Mouse (Mus musculus) forebrain, embryonic 13.5 days (tissue): ENCODE results near the gene Mapk1ip1l. TPM values are rescaled to one million over a fixed set of nuclear protein-coding genes. Genes with fewer than 3 reads are reported as not detected.
A peak's percentile ranks its signal among the peaks of the same experiment; 100 is the strongest.
"Not testable (repeated sequence)": the region's sequence is repeated elsewhere in the genome, so short reads cannot be mapped to it uniquely, and the experiment has no call there.

Experiments
- ATAC-seq: fragments of 200-750 bp; cut with Nextera tagmentation; 2 replicates; pipeline ENCODE4 v1.8.0; 2017
- H3K27ac ChIP-seq: fragments of 300-500 bp; sonication (generic); 2 replicates; pipeline ENCODE4 v1.5.1; 2015; ENCODE audit warnings: inconsistent platforms, mild to moderate bottlenecking, moderate library complexity
- H3K27me3 ChIP-seq: fragments of 300-500 bp; sonication (generic); 2 replicates; pipeline ENCODE4 v1.6.1; 2015; ENCODE audit warnings: mild to moderate bottlenecking, inconsistent platforms
- H3K36me3 ChIP-seq: fragments of 300-500 bp; sonication (generic); 2 replicates; pipeline ENCODE4 v1.6.1; 2015; ENCODE audit warnings: mild to moderate bottlenecking, inconsistent platforms; ENCODE audit not compliant: poor library complexity, severe bottlenecking
- H3K4me1 ChIP-seq: fragments of 300-500 bp; sonication (generic); 2 replicates; pipeline ENCODE4 v1.6.1; 2015; ENCODE audit warnings: inconsistent platforms
- H3K4me2 ChIP-seq: fragments of 300-500 bp; sonication (generic); 2 replicates; pipeline ENCODE4 v1.6.1; 2015; ENCODE audit warnings: inconsistent platforms, mild to moderate bottlenecking, moderate library complexity
- H3K4me3 ChIP-seq: fragments of 300-500 bp; sonication (generic); 2 replicates; pipeline ENCODE4 v1.5.1; 2015; ENCODE audit warnings: mild to moderate bottlenecking, inconsistent platforms
- H3K9ac ChIP-seq: fragments of 300-500 bp; sonication (generic); 2 replicates; pipeline ENCODE4 v1.6.1; 2015; ENCODE audit warnings: mild to moderate bottlenecking, inconsistent platforms
- H3K9me3 ChIP-seq: fragments of 300-500 bp; sonication (generic); replicated peaks from 2 replicates; pipeline ENCODE4 v1.6.1; 2016; ENCODE audit warnings: inconsistent platforms
- WGBS: fragments of 180-500 bp; shearing (Covaris S2); methylation state at CpG from one replicate; pipeline ENCODE4 v1.1.7; 2015; 5-methylcytosine and 5-hydroxymethylcytosine counted together
- polyA plus RNA-seq: library from polyadenylated mRNA; unstranded; fragments of >200 nt; fragmentation: Nextera tagmentation; extraction: Ambion mirVana; gene quantifications from 2 replicates; pipeline ENCODE4 v1.2.1, GENCODE M21; 2015

Gene Mapk1ip1l
- polyA plus RNA-seq, 1 experiment from 2014 or later = 66.5 TPM

DNA sequence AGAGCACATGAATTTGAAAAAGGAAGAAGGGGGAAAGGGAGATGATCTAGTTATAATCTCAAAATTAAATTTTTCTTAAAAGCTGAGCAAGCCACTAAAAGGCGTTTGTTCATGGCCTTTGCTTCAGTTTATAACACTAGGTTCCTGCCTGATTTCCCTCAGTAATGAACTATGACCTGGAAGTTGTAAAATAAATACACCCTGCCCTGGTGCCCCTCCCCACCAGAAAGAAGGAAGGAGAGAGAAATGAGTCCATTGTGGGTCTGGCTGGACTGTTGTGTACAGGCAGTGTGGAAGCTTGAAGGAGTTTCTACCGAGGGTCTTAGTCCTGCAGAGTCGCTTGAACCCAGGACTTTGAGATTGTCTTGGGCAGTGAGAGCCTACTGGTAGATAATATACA, 9.6 kb downstream of the Mapk1ip1l start:
- Histone ChIP-seq H3K9ac (no peak overlapping the region), H3K4me3 (no peak overlapping the region), H3K27me3 (no peaks in the 10 kb centered on the region), H3K4me1 (peaks cover 4% of the 10 kb centered on the region; the same call in 1 of the 2 replicates), H3K4me2 (no peak overlapping the region), H3K27ac (no peak overlapping the region), H3K9me3 (no peaks in the 10 kb centered on the region), H3K36me3 (peaks cover 50% of the 10 kb centered on the region)
- no peak for ATAC-seq
- 93% methylated on average over 3 of the region's 3 CpGs for WGBS

DNA sequence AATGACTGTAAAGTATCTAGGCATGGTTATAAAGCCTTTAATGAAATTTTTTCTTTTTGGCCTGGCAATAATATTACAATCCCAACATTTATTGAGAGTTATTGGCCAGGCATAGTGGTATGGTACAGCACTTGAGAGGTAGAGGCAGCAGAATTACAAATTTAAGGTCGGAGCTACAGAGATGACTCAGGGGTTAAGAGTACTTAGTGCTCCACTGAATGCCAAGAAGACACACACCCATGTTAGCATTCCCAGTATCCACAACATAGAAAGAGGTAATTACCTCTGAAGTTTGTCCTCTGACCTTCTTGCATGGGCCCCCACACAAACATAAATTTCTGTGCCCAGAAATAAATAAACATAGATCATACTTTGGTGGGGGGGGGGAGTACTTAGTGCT, 11.0 kb downstream of the Mapk1ip1l start:
- no peak for ATAC-seq
- H3K4me2 ChIP-seq = no peak overlapping the region
- H3K36me3 ChIP-seq = peaks cover 53% of the 10 kb centered on the region
- no peak overlapping the region for H3K4me3 ChIP-seq
- 96% methylated on average over 1 of the region's 1 CpGs for WGBS
- no peak overlapping the region for H3K9ac ChIP-seq
- no peaks in the 10 kb centered on the region for H3K27me3 ChIP-seq
- H3K27ac ChIP-seq = no peak overlapping the region
- no peaks in the 10 kb centered on the region for H3K4me1 ChIP-seq
- H3K9me3 ChIP-seq = no peaks in the 10 kb centered on the region

DNA sequence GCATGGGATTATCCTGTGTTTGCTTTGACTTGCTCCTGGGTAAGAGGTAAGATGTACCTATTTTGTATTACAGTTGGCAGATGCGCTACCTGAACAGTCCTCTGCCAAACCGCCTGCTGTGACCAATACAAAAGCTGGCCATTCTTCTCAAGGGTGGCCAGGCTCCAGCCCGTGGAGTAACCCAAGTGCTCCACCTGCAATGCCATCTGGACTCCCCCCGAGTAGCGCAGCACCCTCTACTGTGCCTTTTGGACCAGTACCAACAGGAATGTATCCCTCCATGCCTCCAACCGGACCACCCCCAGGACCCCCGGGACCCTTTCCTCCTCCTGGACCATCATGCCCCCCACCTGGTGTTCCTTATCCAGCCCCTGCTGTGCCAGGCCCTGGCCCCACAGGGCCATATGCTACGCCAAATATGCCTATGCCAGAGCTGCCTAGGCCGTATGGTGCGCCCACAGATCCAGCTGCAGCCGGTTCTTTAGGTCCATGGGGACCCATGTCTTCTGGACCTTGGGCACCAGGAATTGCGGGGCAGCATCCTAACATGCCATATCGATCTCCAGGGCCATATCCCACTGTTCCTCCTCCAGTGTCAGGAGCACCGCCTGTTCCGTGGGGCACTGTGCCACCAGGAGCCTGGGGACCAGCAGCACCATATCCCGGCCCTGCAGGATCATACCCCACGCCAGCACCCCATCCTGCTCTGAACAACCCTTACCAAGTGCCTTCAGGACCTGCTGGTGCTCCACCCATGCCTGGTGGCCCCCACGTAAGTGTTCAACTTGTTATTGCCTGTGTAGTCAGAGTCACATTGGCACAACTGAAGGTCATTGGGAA, 12.5 kb downstream of the Mapk1ip1l start:
- Histone ChIP-seq H3K4me3 (no peak overlapping the region), H3K4me2 (no peak overlapping the region), H3K36me3 (peaks cover 62% of the 10 kb centered on the region), H3K4me1 (no peaks in the 10 kb centered on the region), H3K27ac (no peak overlapping the region), H3K27me3 (no peaks in the 10 kb centered on the region), H3K9ac (no peak overlapping the region), H3K9me3 (no peaks in the 10 kb centered on the region)
- 94% methylated on average over 18 of the region's 18 CpGs for WGBS
- no peak for ATAC-seq

DNA sequence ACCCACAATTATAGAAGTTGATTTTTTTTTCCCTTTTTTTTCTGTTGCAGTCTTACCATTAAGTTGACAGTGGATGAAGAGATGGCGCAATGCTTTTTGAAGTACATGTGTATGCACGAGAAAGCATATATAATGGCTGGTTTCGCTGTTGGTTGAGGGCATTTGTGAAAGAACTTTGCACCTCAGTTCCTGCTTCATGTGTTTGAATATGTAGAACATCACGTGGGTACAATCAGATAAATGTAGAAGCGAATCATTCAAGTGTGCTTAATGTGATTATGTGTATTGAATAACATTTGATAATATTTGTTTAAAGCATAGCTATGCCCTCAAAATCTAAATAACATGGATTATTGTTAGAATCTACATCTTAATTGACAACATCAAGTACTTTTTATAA, 21.3 kb downstream of the Mapk1ip1l start:
- no peaks in the 10 kb centered on the region for H3K27me3 ChIP-seq
- WGBS = 90% methylated on average over 5 of the region's 5 CpGs
- H3K4me1 ChIP-seq = no peaks in the 10 kb centered on the region
- peaks cover 48% of the 10 kb centered on the region for H3K36me3 ChIP-seq
- no peak overlapping the region for H3K27ac ChIP-seq
- no peaks in the 10 kb centered on the region for H3K9me3 ChIP-seq
- no peak overlapping the region for H3K4me3 ChIP-seq
- H3K4me2 ChIP-seq = no peak overlapping the region
- no peak overlapping the region for H3K9ac ChIP-seq
- no peak for ATAC-seq

- peaks cover 38% of the 10 kb centered on the region for H3K36me3 ChIP-seq
- ATAC-seq, H3K4me1 ChIP-seq, H3K9me3 ChIP-seq, H3K27ac ChIP-seq, H3K4me2 ChIP-seq, H3K9ac ChIP-seq, H3K27me3 ChIP-seq, H3K4me3 ChIP-seq: not testable (repeated sequence)
- 94% methylated on average over 7 of the region's 8 CpGs for WGBS
Observed at GRCm38 (mm10) chr14:47321581-47321980, 23.5 kb downstream of the Mapk1ip1l start.

GRCm38 (mm10) chr14:47325965-47326761, 28.1 kb downstream of the Mapk1ip1l start:
- no peak overlapping the region for H3K27ac ChIP-seq
- H3K9me3 ChIP-seq = no peaks in the 10 kb centered on the region
- no peak overlapping the region for H3K4me2 ChIP-seq
- peak; percentile 83 for ATAC-seq
- peaks cover 15% of the 10 kb centered on the region for H3K36me3 ChIP-seq
- H3K9ac ChIP-seq = no peak overlapping the region
- no peak overlapping the region for H3K4me3 ChIP-seq
- WGBS = 69% methylated on average over 9 of the region's 9 CpGs
- H3K27me3 ChIP-seq = no peaks in the 10 kb centered on the region
- H3K4me1 ChIP-seq = peaks cover 6% of the 10 kb centered on the region; the same call in 1 of the 2 replicates

GRCm38 (mm10) chr14:47327347-47327746, 29.3 kb downstream of the Mapk1ip1l start:
- Histone ChIP-seq H3K36me3 (peaks cover 11% of the 10 kb centered on the region), H3K9ac (no peak overlapping the region)
- no peak for ATAC-seq

DNA sequence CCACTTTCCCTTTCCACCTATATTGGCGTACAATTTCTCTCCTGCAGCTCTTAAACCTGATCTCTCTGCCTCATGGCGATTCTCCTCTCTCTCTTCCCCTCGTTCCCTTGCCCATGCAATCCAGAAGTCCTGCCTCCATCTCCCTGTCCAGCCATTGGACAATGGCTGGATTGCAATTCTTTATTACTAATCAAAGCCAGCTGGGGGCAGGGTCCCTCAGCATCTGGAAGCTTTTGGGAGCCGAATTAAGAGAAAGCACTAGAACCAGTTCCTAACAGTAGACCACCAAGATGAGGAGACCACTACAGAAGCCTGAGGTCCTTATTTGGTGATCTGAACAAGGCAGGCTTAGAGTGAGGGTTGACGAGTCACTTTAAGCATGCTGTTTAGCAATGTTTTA, 33.9 kb downstream of the Mapk1ip1l start:
- ATAC-seq = no peak
- Histone ChIP-seq H3K36me3 (no peaks in the 10 kb centered on the region), H3K4me3 (no peak overlapping the region), H3K27ac (no peak overlapping the region), H3K4me1 (no peaks in the 10 kb centered on the region), H3K4me2 (no peak overlapping the region), H3K27me3 (no peaks in the 10 kb centered on the region), H3K9me3 (no peaks in the 10 kb centered on the region), H3K9ac (no peak overlapping the region)
- WGBS = 66% methylated on average over 5 of the region's 5 CpGs

More at GRCm38 (mm10) chr14:47327347-47327746, 29.3 kb downstream of the Mapk1ip1l start:
- H3K27ac ChIP-seq = no peak overlapping the region
- no peaks in the 10 kb centered on the region for H3K9me3 ChIP-seq
- WGBS = 90% methylated on average over 5 of the region's 5 CpGs
- H3K4me1 ChIP-seq = peaks cover 6% of the 10 kb centered on the region; the same call in 1 of the 2 replicates
- no peak overlapping the region for H3K4me2 ChIP-seq
- no peaks in the 10 kb centered on the region for H3K27me3 ChIP-seq
- no peak overlapping the region for H3K4me3 ChIP-seq

DNA sequence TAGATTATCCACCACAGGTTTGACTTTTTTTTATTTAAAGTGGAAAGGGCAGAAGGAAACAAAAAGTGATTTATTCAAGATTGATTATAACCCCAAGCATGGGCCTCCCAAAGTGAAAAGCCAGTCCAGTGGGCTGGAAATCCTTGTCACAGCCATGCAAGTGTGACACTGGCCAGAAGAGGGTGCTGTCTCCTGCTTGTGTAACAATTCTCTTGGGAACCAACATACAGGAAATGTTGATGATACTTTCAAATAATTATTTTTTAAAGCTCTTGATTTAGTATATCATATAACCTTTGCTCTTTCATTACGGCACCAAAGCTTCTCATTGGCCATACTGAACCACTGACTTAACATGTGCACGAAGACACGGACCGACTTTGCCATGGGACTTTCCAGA, 36.8 kb downstream of the Mapk1ip1l start:
- no peaks in the 10 kb centered on the region for H3K4me1 ChIP-seq
- no peak overlapping the region for H3K4me3 ChIP-seq
- H3K9me3 ChIP-seq = no peaks in the 10 kb centered on the region
- H3K27ac ChIP-seq = no peak overlapping the region
- H3K9ac ChIP-seq = no peak overlapping the region
- ATAC-seq = no peak
- H3K4me2 ChIP-seq = no peak overlapping the region
- no peaks in the 10 kb centered on the region for H3K36me3 ChIP-seq
- no peaks in the 10 kb centered on the region for H3K27me3 ChIP-seq
- WGBS = 86% methylated on average over 4 of the region's 4 CpGs

DNA sequence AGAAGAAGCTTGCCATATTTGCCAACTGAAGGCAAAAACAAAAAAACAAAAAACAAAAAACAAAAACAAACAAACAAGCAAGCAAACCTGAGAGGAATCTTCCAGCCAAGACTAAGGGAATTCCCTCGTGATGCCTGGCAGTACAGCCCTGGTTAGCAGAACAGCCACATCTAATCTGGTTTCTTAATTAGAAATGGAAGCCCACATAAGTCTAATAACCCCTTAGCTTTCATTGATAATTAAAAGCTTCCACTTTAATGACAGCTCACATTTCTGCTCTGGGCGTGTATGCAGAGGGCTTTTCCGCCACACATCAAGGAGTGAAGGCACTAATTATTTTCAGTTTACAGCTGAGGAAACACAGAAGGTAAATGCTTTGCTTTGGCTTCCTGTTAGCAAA, 37.2 kb downstream of the Mapk1ip1l start:
- H3K36me3 ChIP-seq = no peaks in the 10 kb centered on the region
- no peak overlapping the region for H3K4me2 ChIP-seq
- H3K9ac ChIP-seq = no peak overlapping the region
- H3K9me3 ChIP-seq = no peaks in the 10 kb centered on the region
- WGBS = 46% methylated on average over 3 of the region's 3 CpGs
- H3K4me1 ChIP-seq = no peaks in the 10 kb centered on the region
- no peak for ATAC-seq
- H3K27ac ChIP-seq = no peak overlapping the region
- H3K4me3 ChIP-seq = no peak overlapping the region
- H3K27me3 ChIP-seq = no peaks in the 10 kb centered on the region

- Histone ChIP-seq H3K9me3 (no peaks in the 10 kb centered on the region), H3K4me2 (no peak overlapping the region), H3K9ac (no peak overlapping the region), H3K27me3 (no peaks in the 10 kb centered on the region), H3K27ac (no peak overlapping the region), H3K36me3 (no peaks in the 10 kb centered on the region), H3K4me1 (peaks cover 6% of the 10 kb centered on the region; the same call in 1 of the 2 replicates), H3K4me3 (no peak overlapping the region)
- 86% methylated on average over 10 of the region's 10 CpGs for WGBS
- no peak for ATAC-seq
Observed at GRCm38 (mm10) chr14:47340231-47340925, 42.3 kb downstream of the Mapk1ip1l start.

GRCm38 (mm10) chr14:47341811-47342291, 43.8 kb downstream of the Mapk1ip1l start:
- no peak overlapping the region for H3K4me2 ChIP-seq
- no peaks in the 10 kb centered on the region for H3K9me3 ChIP-seq
- 0 out of 2 replicates have a peak, but pooled peaks have one; percentile 24 for ATAC-seq
- WGBS = 38% methylated on average over 4 of the region's 4 CpGs
- H3K4me1 ChIP-seq = peaks cover 6% of the 10 kb centered on the region; the same call in 1 of the 2 replicates
- H3K36me3 ChIP-seq = no peaks in the 10 kb centered on the region
- no peak overlapping the region for H3K9ac ChIP-seq
- no peak overlapping the region for H3K27ac ChIP-seq
- no peaks in the 10 kb centered on the region for H3K27me3 ChIP-seq
- no peak overlapping the region for H3K4me3 ChIP-seq
